Mouse (Mus musculus) bone marrow, adult 2 months (tissue): ENCODE measurements around the gene Mccc1.

ENCODE experiments used
- CTCF ChIP-seq: fragments of 200-500 bp; IDR thresholded peaks from 2 replicates; pipeline ENCODE4 v1.5.1; 2011; ENCODE audit warnings: low read length, control low read depth; ENCODE audit not compliant: control insufficient read depth, insufficient read depth
- POLR2A ChIP-seq: fragments of 200-500 bp; IDR thresholded peaks from 2 replicates; pipeline ENCODE4 v1.6.1; 2011; ENCODE audit warnings: low read depth, mild to moderate bottlenecking, control low read depth, low read length, borderline replicate concordance; ENCODE audit not compliant: control insufficient read depth

- TF ChIP-seq POLR2A (no peak), CTCF (no peak)
Observed at GRCm38 (mm10) chr3:35953184-35953583, 47.3 kb downstream of the Mccc1 start.
